Comparison of ENCODE assay signal across 37 mouse cellular contexts in the genomic region with DNA sequence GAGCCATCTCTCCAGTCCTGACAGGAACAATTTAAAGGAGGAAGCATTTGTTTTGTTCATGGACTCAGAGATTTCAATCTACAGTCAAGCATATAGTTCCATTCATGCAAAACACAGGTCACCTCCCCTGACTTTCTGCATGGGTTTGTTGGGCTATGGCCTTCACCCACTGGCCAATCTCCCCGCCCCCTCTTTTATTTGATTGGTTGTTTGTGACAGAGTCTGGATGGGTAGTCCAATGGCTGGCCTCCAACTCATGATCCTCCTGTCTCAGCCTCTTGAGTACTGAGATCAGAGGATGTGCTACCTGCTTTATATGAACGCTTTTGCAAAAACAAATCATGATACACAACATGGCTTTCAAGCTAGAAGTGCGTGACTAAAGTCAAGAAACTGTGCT. TPM values are rescaled to one million over a fixed set of nuclear protein-coding genes. Genes with fewer than 3 reads are reported as not detected.
"Had no signal": no experiment of that assay in that cellular context is flagged by ENCODE, and none has a peak within 500 bp of the region (broad histone marks: within the 10 kb centered on the region; RNA-seq: fewer than 3 reads in every experiment).

No protein-coding gene starts in this region.

- ATAC-seq: hindbrain, embryonic 16.5 days; inflammation-experienced regulatory T-cells, adult 6 months; intestine, embryonic 15.5 days; intestine, postnatal 0 days had no signal

- H3K4me1 ChIP-seq: heart, embryonic 13.5 days; heart, embryonic 15.5 days; hindbrain, embryonic 10.5 days; hindbrain, embryonic 12.5 days; intestine, embryonic 15.5 days; limb, embryonic 10.5 days; limb, embryonic 12.5 days; liver, embryonic 13.5 days; liver, embryonic 15.5 days had no signal

- H3K4me3 ChIP-seq: gastrocnemius, adult 2 months; heart, adult 2 months; heart, embryonic 13.5 days; heart, embryonic 15.5 days; hindbrain, embryonic 10.5 days; hindbrain, embryonic 12.5 days; intestine, embryonic 15.5 days; layer of hippocampus, adult 2 months; limb, embryonic 10.5 days; limb, embryonic 12.5 days; liver, embryonic 13.5 days; liver, embryonic 15.5 days had no signal

- DNase-seq: gastrocnemius, adult 2 months; gastrocnemius, postnatal 10 days; gastrocnemius, postnatal 25 days; heart, adult 2 months; heart, postnatal 4 days; kidney, adult 18-20 months; kidney, adult 8-10 months; kidney, postnatal 10 days; kidney, postnatal 25 days; kidney, postnatal 4 days; liver; liver, embryonic 13.5 days had no signal

- H3K27ac ChIP-seq: gastrocnemius, adult 2 months; heart, adult 2 months; heart, embryonic 13.5 days; heart, embryonic 15.5 days; hindbrain, embryonic 10.5 days; hindbrain, embryonic 12.5 days; hindbrain, embryonic 14.5 days; intestine, embryonic 15.5 days; layer of hippocampus, adult 2 months; limb, embryonic 10.5 days; limb, embryonic 12.5 days; liver, embryonic 13.5 days; liver, embryonic 15.5 days had no signal

- H3K9me3 ChIP-seq: heart, embryonic 13.5 days; heart, embryonic 15.5 days; hindbrain, embryonic 10.5 days; intestine, embryonic 15.5 days; limb, embryonic 10.5 days; limb, embryonic 12.5 days; liver, embryonic 13.5 days; liver, embryonic 15.5 days had no signal

- H3K36me3 ChIP-seq: heart, embryonic 13.5 days; heart, embryonic 15.5 days; hindbrain, embryonic 10.5 days; hindbrain, embryonic 12.5 days; intestine, embryonic 15.5 days; limb, embryonic 10.5 days; limb, embryonic 12.5 days; liver, embryonic 13.5 days; liver, embryonic 15.5 days had no signal

- H3K9ac ChIP-seq: heart, embryonic 13.5 days; heart, embryonic 15.5 days; hindbrain, embryonic 12.5 days; hindbrain, embryonic 14.5 days; intestine, embryonic 15.5 days; limb, embryonic 12.5 days; liver, embryonic 13.5 days; liver, embryonic 15.5 days had no signal

RNA-seq across cellular contexts. Expression of gene Aicda, which starts 23.4 kb away (rescaled TPM):
- total RNA-seq: gastrocnemius, adult 2 months; gastrocnemius, postnatal 10 days; gastrocnemius, postnatal 25 days; gastrocnemius, postnatal 4 days; granulocyte monocyte progenitor cell, adult 5-6 weeks; heart, adult 2 months; heart, postnatal 25 days; heart, postnatal 4 days; layer of hippocampus, adult 2 months; layer of hippocampus, postnatal 10 days; layer of hippocampus, postnatal 25 days; left cerebral cortex, postnatal 14 days; left cerebral cortex, postnatal 36 days had no signal
- polyA plus RNA-seq: heart, adult 2 months; heart, embryonic 13.5 days; heart, embryonic 15.5 days; heart, postnatal 0 days; hindbrain, embryonic 10.5 days; intestine, embryonic 15.5 days; intestine, postnatal 0 days; kidney, embryonic 14.5 days; kidney, embryonic 16.5 days; limb, embryonic 10.5 days; liver, embryonic 13.5 days; liver, embryonic 15.5 days had no signal

RNA-seq across cellular contexts. Expression of gene Gdf3, which starts 32.9 kb away (rescaled TPM):
- total RNA-seq: gastrocnemius, adult 2 months; gastrocnemius, postnatal 10 days; gastrocnemius, postnatal 25 days; gastrocnemius, postnatal 4 days; heart, adult 2 months; heart, postnatal 25 days; heart, postnatal 4 days; layer of hippocampus, adult 2 months; layer of hippocampus, postnatal 10 days; layer of hippocampus, postnatal 25 days; left cerebral cortex, postnatal 14 days; left cerebral cortex, postnatal 36 days had no signal
- polyA plus RNA-seq: heart, adult 2 months; hindbrain, embryonic 10.5 days; hindbrain, embryonic 14.5 days; inflammation-experienced regulatory T-cells, adult 6 months; kidney, embryonic 14.5 days; kidney, embryonic 16.5 days; limb, embryonic 10.5 days; limb, embryonic 12.5 days had no signal

RNA-seq across cellular contexts. Expression of gene Dppa3, which starts 49.2 kb away (rescaled TPM):
- total RNA-seq: gastrocnemius, adult 2 months; gastrocnemius, postnatal 10 days; gastrocnemius, postnatal 25 days; gastrocnemius, postnatal 4 days; granulocyte monocyte progenitor cell, adult 5-6 weeks; heart, adult 2 months; heart, postnatal 25 days; heart, postnatal 4 days; layer of hippocampus, adult 2 months; layer of hippocampus, postnatal 10 days; layer of hippocampus, postnatal 25 days; left cerebral cortex, postnatal 14 days; left cerebral cortex, postnatal 36 days had no signal
- polyA plus RNA-seq: heart, adult 2 months; heart, embryonic 11.5 days; heart, embryonic 13.5 days; heart, embryonic 15.5 days; hindbrain, embryonic 10.5 days; hindbrain, embryonic 12.5 days; hindbrain, embryonic 14.5 days; hindbrain, embryonic 16.5 days; inflammation-experienced regulatory T-cells, adult 6 months; intestine, embryonic 15.5 days; intestine, postnatal 0 days; kidney, embryonic 14.5 days; kidney, embryonic 16.5 days; limb, embryonic 10.5 days; limb, embryonic 12.5 days; liver, embryonic 11.5 days; liver, embryonic 13.5 days; liver, embryonic 15.5 days had no signal
